Mouse (Mus musculus) heart, adult 2 months (tissue): ENCODE results near the gene Msrb2. TPM values are rescaled to one million over a fixed set of nuclear protein-coding genes. Genes with fewer than 3 reads are reported as not detected.
A peak's percentile ranks its signal among the peaks of the same experiment; 100 is the strongest.

Experiments
- DNase-seq, 2 experiments: peaks; one replicate each; pipeline ENCODE4 v3.0.0; 2021
- H3K27ac ChIP-seq: fragments of 200-600 bp; 2 replicates; pipeline ENCODE4 v1.8.1; 2022
- H3K27me3 ChIP-seq: fragments of 200-500 bp; 2 replicates; pipeline ENCODE4 v1.6.1; 2012; ENCODE audit warnings: mild to moderate bottlenecking, low read length, inconsistent platforms, mixed read lengths; ENCODE audit not compliant: control insufficient read depth, insufficient read depth
- H3K36me3 ChIP-seq: fragments of 200-500 bp; 2 replicates; pipeline ENCODE4 v1.6.1; 2012; ENCODE audit warnings: low read length, inconsistent platforms; ENCODE audit not compliant: control insufficient read depth, insufficient read depth
- H3K4me1 ChIP-seq: fragments of 200-500 bp; 2 replicates; pipeline ENCODE4 v1.6.1; 2011; ENCODE audit warnings: low read length; ENCODE audit not compliant: control insufficient read depth, insufficient read depth
- H3K4me3 ChIP-seq: fragments of 200-600 bp; 2 replicates; pipeline ENCODE4 v1.8.1; 2022
- H3K79me2 ChIP-seq: fragments of 200-500 bp; replicated peaks from 2 replicates; pipeline ENCODE4 v1.6.1; 2012; ENCODE audit warnings: mild to moderate bottlenecking, inconsistent platforms, low read length, moderate library complexity, mixed read lengths; ENCODE audit not compliant: control insufficient read depth, insufficient read depth
- H3K9ac ChIP-seq: fragments of 200-500 bp; 2 replicates; pipeline ENCODE4 v1.6.1; 2012; ENCODE audit warnings: low read depth, mild to moderate bottlenecking, control low read depth, inconsistent platforms, low read length, mixed read lengths
- CTCF ChIP-seq: fragments of 200-600 bp; IDR thresholded peaks from 2 replicates; pipeline ENCODE4 v1.8.1; 2022; ENCODE audit warnings: antibody characterized with exemption, mild to moderate bottlenecking, moderate library complexity
- EP300 ChIP-seq: fragments of 200-500 bp; IDR thresholded peaks from 2 replicates; pipeline ENCODE4 v1.6.1; 2011; ENCODE audit warnings: low read depth, low read length, control low read depth; ENCODE audit not compliant: insufficient read depth
- POLR2A ChIP-seq: fragments of 200-500 bp; IDR thresholded peaks from 2 replicates; pipeline ENCODE4 v1.6.1; 2011; ENCODE audit warnings: mild to moderate bottlenecking, low read depth, low read length, control low read depth; ENCODE audit not compliant: insufficient read depth
- WGBS: fragments of 180-500 bp; shearing (Covaris S2); methylation state at CpG from one replicate; pipeline ENCODE4 v1.1.7; 2018; 5-methylcytosine and 5-hydroxymethylcytosine counted together
- intact Hi-C: fragments of 180-260 bp; cut with DNase I; formaldehyde crosslinking; loops from one replicate; pipeline ENCODE4 v1.15.1; 2025
- polyA plus RNA-seq: library from polyadenylated mRNA; depleted of rRNA; stranded (reverse); fragments of >200 nt; gene quantifications from 2 replicates; pipeline ENCODE4 v1.2.3, GENCODE M21; 2012
- total RNA-seq, 2 experiments: library from RNA; stranded (reverse); gene quantifications; 2 replicates each; pipeline ENCODE4 v1.2.3; 2021

The Msrb2 gene
- total and polyA plus RNA-seq, 3 experiments = 52.8 to 76.9 (median 64.0) TPM

DNA sequence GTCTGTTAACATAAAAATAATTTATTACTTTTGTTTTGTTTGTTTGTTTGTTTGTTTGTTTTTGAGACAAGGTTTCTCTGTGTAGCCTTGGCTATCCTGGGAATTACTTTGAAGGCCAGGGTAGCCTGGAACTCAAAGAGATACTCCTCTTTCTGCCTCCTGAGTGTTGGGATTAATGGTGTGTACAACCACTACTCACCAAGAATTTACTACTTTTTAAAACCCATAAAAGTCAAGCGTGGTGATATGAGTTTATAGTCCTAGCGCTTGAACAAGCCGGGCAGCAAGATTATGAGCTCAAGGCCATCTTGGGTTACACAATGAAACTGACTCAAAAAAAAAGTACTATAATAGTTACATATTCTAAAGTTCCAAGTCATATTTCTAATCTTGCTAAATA lies 20.4 kb downstream of the Msrb2 start:
- no peak for DNase-seq
- WGBS = 90% methylated on average over 3 of the region's 3 CpGs

DNA sequence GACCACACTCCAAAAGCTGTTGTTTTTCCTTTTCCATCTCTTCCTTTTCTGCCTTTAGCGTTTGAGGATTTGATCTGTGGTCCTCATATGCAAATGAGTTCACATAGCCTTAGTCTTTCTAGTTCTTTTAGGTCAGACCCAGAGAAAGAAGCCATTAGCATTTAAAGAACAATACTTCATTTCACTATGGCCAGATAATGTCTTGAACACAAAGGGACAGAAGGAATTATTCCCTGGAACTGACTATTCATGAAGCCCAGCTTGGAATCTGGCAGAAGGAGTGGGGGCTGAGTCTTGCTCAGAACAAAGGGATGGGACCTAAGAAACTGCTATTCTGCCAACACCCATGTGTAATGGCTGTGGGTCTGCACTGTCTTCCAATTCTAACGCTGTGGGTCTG lies 21.6 kb downstream of the Msrb2 start:
- no peak overlapping the region for H3K9ac ChIP-seq
- no peak overlapping the region for H3K4me3 ChIP-seq
- H3K79me2 ChIP-seq = no peaks in the 10 kb centered on the region
- DNase-seq = no peak
- no peaks in the 10 kb centered on the region for H3K27me3 ChIP-seq
- H3K27ac ChIP-seq = no peak overlapping the region
- intact Hi-C loops = no loop called here
- no peaks in the 10 kb centered on the region for H3K4me1 ChIP-seq
- TF ChIP-seq CTCF = no peak
- no peak for TF ChIP-seq POLR2A
- TF ChIP-seq EP300 = no peak
- WGBS = 45% methylated on average over 2 of the region's 2 CpGs
- H3K36me3 ChIP-seq = no peaks in the 10 kb centered on the region

More for the DNA sequence above, 20.4 kb downstream of the Msrb2 start:
- no peaks in the 10 kb centered on the region for H3K36me3 ChIP-seq
- H3K27me3 ChIP-seq = no peaks in the 10 kb centered on the region
- H3K9ac ChIP-seq = no peak overlapping the region
- no peaks in the 10 kb centered on the region for H3K79me2 ChIP-seq
- no peak for TF ChIP-seq EP300
- intact Hi-C loops = no loop called here
- H3K4me3 ChIP-seq = no peak overlapping the region
- H3K27ac ChIP-seq = no peak overlapping the region
- H3K4me1 ChIP-seq = no peaks in the 10 kb centered on the region

DNA sequence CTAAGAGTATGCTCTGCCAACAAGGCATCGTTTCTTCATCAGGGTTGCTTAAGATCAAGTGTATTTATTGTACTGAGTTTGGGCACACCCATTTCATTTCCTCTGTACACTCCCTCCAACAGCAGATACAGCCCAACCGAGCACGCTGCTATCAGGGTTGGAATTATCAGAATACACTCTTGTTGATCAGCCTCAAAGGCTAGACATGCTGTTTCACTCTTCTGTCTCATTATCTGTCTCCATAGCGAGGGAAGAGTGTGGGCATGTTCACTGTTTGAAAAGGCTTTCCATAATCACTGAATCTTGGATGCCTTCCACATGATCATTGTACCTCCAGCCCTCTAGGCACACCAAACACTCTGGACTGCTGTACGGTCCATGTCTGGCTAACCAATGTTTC lies 34.2 kb downstream of the Msrb2 start:
- H3K27ac ChIP-seq = no peak overlapping the region
- no peaks in the 10 kb centered on the region for H3K27me3 ChIP-seq
- no peak for DNase-seq
- H3K4me3 ChIP-seq = no peak overlapping the region
- intact Hi-C loops = no loop called here
- H3K4me1 ChIP-seq = no peaks in the 10 kb centered on the region; the same call in none of the 2 replicates
- no peaks in the 10 kb centered on the region for H3K79me2 ChIP-seq
- WGBS = 40% methylated on average over 5 of the region's 5 CpGs
- H3K9ac ChIP-seq = no peak overlapping the region
- no peaks in the 10 kb centered on the region for H3K36me3 ChIP-seq
- TF ChIP-seq POLR2A = no peak
- no peak for TF ChIP-seq CTCF
- no peak for TF ChIP-seq EP300

DNA sequence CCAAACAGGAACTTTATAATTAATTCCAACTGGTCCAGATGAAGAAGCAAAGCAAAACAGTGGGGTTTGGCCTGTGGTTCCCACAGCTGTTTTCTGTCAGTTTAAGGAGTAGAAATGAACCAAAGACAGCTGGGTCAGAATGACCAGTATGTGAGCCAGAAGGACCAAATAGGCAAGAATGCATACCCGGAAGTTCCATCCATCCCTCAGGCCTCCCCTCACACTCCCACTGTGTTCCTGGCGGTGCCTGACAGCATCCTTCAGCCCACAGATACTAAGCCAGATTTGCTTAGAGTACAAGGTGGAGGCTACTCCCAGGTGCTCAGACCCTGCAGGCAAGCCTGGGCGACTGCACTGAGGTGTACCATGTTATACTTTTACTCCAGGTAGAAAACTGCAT lies 35.3 kb downstream of the Msrb2 start:
- TF ChIP-seq EP300 (no peak), CTCF (no peak), POLR2A (no peak)
- Histone ChIP-seq H3K9ac (no peak overlapping the region), H3K36me3 (no peaks in the 10 kb centered on the region), H3K79me2 (no peaks in the 10 kb centered on the region), H3K4me3 (no peak overlapping the region), H3K4me1 (no peaks in the 10 kb centered on the region; the same call in none of the 2 replicates), H3K27me3 (no peaks in the 10 kb centered on the region), H3K27ac (no peak overlapping the region)
- intact Hi-C loops = no loop called here
- 58% methylated on average over 3 of the region's 3 CpGs for WGBS
- no peak for DNase-seq

GRCm38 (mm10) chr2:19414222-19414965 lies 43.2 kb downstream of the Msrb2 start:
- no peaks in the 10 kb centered on the region for H3K27me3 ChIP-seq
- H3K79me2 ChIP-seq = no peaks in the 10 kb centered on the region
- H3K9ac ChIP-seq = peak overlapping the region; percentile 33; the same call in 1 of the 2 replicates
- DNase-seq = peak; percentile 34 to 63
- WGBS = 17% methylated on average over 19 of the region's 19 CpGs
- H3K36me3 ChIP-seq = no peaks in the 10 kb centered on the region
- TF ChIP-seq CTCF (peak; percentile 74), EP300 (no peak)
- H3K4me1 ChIP-seq = no peaks in the 10 kb centered on the region
- no peak overlapping the region for H3K27ac ChIP-seq
- intact Hi-C loops = loop anchor here (2.0 kb wide), 3 partner anchors 106 to 504 kb away; no protein-coding TSS in a partner anchor
- no peak overlapping the region for H3K4me3 ChIP-seq

DNA sequence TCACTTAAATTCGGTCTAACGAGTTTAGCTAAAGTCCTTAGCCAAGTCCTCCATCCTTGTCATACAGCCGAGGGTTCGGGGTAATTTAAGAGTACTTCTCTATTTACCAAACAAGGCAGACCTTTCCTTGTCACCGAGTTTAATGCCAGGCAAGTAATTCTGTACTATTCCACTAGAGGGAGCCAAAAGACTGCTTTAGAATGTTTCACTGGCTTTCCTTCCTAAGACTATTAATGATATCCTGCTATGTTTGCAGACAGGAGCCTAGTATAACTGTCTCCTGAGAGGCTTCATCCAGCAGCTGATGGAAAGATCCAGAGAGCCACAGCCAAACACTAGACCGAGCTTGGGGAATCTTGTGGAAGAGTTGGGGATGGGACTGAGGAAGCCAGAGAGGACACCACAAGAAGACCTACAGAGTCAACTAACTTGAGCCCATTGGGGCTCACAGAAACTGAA lies 43.9 kb downstream of the Msrb2 start:
- TF ChIP-seq CTCF (peak; percentile 78), EP300 (no peak)
- Histone ChIP-seq H3K9ac (peak overlapping the region; percentile 33; the same call in 1 of the 2 replicates), H3K36me3 (no peaks in the 10 kb centered on the region), H3K27ac (no peak overlapping the region), H3K4me3 (no peak overlapping the region), H3K79me2 (no peaks in the 10 kb centered on the region), H3K4me1 (no peaks in the 10 kb centered on the region), H3K27me3 (no peaks in the 10 kb centered on the region)
- 1% methylated on average over 6 of the region's 6 CpGs for WGBS
- DNase-seq = no peak
- intact Hi-C loops = loop anchor here (2.0 kb wide), 3 partner anchors 106 to 504 kb away; no protein-coding TSS in a partner anchor
